Mouse (Mus musculus): ENCODE results near the gene Gm10718.
"Not testable (repeated sequence)": the region's sequence is repeated elsewhere in the genome, so short reads cannot be mapped to it uniquely, and the experiment has no call there.

Gene Gm10718

DNA sequence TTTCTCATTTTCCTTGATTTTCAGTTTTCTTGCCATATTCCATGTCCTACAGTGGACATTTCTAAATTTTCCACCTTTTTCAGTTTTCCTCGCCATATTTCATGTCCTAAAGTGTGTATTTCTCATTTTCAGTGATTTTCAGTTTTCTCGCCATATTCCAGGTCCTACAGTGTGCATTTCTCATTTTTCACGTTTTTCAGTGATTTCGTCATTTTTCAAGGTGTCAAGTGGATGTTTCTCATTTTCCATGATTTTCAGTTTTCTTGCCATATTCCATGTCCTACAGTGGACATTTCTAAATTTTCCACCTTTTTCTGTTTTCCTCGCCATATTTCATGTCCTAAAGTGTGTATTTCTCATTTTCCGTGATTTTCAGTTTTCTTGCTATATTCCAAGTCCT, 2.3 kb downstream of the Gm10718 start:
- DNase-seq (ENCODE audit: low spot score), result peak; percentile 71

DNA sequence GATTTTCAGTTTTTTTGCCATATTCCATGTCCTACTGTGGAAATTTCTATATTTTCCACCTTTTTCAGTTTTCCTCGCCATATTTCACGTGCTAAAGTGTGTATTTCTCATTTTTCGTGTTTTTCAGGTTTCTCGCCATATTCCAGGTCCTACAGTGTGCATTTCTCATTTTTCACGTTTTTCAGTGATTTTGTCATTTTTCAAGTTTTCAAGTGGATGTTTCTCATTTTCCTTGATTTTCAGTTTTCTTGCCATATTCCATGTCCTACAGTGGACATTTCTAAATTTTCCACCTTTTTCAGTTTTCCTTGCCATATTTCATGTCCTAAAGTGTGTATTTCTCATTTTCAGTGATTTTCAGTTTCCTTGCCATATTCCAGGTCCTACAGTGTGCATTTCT, 2.8 kb downstream of the Gm10718 start:
- not testable (repeated sequence) for DNase-seq (ENCODE audit: low spot score)

DNA sequence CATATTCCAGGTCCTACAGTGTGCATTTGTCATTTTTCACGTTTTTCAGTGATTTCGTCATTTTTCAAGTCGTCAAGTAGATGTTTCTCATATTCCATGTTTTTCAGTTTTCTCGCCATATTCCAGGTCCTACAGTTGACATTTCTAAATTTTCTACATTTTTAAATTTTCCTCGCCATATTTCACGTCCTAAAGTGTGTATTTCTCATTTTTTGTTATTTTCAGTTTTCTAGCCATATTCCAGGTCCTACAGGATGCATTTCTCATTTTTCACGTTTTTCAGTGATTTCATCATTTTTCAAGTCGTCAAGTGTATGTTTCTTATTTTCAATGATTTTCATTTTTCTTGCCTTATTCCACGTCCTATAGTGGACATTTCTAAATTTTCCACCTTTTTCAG, 3.4 kb downstream of the Gm10718 start:
- DNase-seq (ENCODE audit: low spot score), result not testable (repeated sequence)

DNA sequence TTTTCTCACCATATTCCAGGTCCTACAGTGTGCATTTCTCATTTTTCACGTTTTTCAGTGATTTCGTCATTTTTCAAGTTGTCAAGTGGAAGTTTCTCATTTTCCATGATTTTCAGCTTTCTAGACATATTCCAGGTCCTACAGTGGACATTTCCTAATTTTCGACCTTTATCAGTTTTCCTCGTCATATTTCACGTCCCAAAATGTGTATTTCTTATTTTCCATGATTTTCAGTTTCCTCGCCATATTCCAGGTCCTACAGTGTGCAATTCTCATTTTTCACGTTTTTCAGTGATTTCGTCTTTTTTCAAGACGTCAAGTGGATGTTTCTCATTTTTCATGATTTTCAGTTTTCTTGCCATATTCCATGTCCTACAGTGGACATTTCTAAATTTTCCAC, 3.9 kb downstream of the Gm10718 start:
- DNase-seq (ENCODE audit: low spot score), result not testable (repeated sequence)

DNA sequence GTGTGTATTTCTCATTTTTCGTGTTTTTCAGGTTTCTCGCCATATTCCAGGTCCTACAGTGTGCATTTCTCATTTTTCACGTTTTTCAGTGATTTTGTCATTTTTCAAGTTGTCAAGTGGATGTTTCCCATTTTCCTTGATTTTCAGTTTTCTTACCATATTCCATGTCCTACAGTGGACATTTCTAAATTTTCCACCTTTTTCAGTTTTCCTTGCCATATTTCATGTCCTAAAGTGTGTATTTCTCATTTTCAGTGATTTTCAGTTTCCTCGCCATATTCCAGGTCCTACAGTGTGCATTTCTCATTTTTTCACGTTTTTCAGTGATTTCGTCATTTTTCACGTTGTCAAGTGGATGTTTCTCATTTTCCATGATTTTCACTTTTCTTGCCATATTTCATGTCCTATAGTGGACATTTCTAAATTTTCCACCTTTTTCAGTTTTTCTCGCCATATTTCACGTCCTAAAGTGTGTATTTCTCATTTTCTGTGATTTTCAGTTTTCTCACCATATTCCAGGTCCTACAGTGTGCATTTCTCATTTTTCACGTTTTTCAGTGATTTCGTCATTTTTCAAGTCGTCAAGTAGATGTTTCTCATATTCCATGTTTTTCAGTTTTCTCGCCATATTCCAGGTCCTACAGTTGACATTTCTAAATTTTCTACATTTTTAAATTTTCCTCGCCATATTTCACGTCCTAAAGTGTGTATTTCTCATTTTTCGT, 6.1 kb downstream of the Gm10718 start:
- peak; percentile 20 for DNase-seq (ENCODE audit: low spot score)

DNA sequence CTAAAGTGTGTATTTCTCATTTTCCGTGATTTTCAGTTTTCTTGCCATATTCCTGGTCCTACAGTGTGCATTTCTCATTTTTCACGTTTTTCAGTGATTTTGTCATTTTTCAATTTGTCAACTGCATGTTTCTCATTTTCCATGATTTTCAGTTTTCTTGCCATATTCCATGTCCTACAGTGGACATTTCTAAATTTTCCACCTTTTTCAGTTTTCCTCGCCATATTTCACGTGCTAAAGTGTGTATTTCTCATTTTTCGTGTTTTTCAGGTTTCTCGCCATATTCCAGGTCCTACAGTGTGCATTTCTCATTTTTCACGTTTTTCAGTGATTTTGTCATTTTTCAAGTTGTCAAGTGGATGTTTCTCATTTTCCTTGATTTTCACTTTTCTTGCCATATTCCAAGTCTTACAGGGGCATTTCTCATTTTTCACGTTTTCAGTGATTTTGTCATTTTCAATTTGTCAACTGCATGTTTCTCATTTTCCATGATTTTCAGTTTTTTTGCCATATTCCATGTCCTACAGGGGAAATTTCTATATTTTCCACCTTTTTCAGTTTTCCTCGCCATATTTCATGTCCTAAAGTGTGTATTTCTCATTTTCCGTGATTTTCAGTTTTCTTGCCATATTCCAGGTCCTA, 7.5 kb downstream of the Gm10718 start:
- DNase-seq (ENCODE audit: low spot score), result not testable (repeated sequence)

DNA sequence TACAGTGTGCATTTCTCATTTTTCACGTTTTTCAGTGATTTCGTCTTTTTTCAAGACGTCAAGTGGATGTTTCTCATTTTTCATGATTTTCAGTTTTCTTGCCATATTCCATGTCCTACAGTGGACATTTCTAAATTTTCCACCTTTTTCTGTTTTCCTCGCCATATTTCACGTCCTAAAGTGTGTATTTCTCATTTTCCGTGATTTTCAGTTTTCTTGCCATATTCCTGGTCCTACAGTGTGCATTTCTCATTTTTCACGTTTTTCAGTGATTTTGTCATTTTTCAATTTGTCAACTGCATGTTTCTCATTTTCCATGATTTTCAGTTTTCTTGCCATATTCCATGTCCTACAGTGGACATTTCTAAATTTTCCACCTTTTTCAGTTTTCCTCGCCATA, 11.0 kb downstream of the Gm10718 start, which contains the start of gene Gm17535:
Gm17535 (plus strand) TSS at position 301 of the 400 bp plus-strand sequence.
- DNase-seq (ENCODE audit: low spot score), result not testable (repeated sequence)

DNA sequence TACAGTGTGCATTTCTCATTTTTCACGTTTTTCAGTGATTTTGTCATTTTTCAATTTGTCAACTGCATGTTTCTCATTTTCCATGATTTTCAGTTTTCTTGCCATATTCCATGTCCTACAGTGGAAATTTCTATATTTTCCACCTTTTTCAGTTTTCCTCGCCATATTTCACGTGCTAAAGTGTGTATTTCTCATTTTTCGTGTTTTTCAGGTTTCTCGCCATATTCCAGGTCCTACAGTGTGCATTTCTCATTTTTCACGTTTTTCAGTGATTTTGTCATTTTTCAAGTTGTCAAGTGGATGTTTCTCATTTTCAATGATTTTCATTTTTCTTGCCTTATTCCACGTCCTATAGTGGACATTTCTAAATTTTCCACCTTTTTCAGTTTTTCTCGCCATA, 13.2 kb downstream of the Gm10718 start, which contains the start of gene Gm10715:
Gm10715 (plus strand) TSS at position 301 of the 400 bp plus-strand sequence.
- DNase-seq (ENCODE audit: low spot score), result not testable (repeated sequence)

DNA sequence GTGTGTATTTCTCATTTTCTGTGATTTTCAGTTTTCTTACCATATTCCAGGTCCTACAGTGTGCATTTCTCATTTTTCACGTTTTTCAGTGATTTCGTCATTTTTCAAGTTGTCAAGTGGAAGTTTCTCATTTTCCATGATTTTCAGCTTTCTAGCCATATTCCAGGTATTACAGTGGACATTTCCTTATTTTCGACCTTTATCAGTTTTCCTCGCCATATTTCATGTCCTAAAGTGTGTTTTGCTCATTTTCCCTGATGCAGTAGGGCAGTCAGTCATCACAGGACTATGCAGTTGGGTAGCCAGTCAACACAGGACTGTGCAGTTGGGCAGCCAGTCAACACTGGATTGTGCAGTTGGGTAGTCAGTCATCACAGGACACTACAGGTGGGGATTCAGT, 14.8 kb downstream of the Gm10718 start:
- not testable (repeated sequence) for DNase-seq (ENCODE audit: low spot score)

All from urinary bladder, postnatal 14 days (tissue).